Mouse (Mus musculus): ENCODE data around the gene Gm10337.

Gene Gm10337

GRCm38 (mm10) chr15:102517976-102518858 lies 14.7 kb downstream of the Gm10337 start, which contains the start of gene Tarbp2:
Tarbp2 (plus strand) TSS chr15:102518192.
- DNase-seq (ENCODE audit: low spot score): peak; percentile 99

DNA sequence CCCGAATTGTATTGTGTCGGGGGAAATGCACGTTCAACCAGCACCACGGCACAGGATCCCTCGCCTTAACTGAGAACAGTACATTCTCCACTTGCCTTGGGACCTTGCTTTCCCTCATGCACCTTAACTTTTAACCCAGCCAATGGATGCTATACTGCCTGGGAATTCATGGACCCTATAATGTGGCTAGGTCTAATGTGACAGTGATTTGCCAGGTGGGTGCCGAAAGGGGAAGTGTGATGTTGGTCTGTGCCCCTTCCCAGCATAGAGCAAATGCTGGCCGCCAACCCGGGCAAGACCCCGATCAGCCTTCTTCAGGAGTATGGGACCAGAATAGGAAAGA lies 15.3 kb downstream of the Gm10337 start:
- DNase-seq (ENCODE audit: low spot score): no peak

- DNase-seq (ENCODE audit: low spot score): no peak
Observed at GRCm38 (mm10) chr15:102519211-102520141, 16.0 kb downstream of the Gm10337 start.

GRCm38 (mm10) chr15:102520416-102520815 lies 16.9 kb downstream of the Gm10337 start:
- no peak for DNase-seq (ENCODE audit: low spot score)

- no peak for DNase-seq (ENCODE audit: low spot score)
Observed at GRCm38 (mm10) chr15:102521480-102521879, 18.0 kb downstream of the Gm10337 start.

GRCm38 (mm10) chr15:102524892-102525485 lies 21.5 kb downstream of the Gm10337 start, which contains the start of gene Npff:
Npff (minus strand) TSS chr15:102524942.
- DNase-seq (ENCODE audit: low spot score): peak; percentile 73

- DNase-seq (ENCODE audit: low spot score): peak; percentile 54
Observed at GRCm38 (mm10) chr15:102526111-102527002, 22.8 kb downstream of the Gm10337 start.

GRCm38 (mm10) chr15:102527936-102528335 lies 24.4 kb downstream of the Gm10337 start:
- DNase-seq (ENCODE audit: low spot score): peak; percentile 15

DNA sequence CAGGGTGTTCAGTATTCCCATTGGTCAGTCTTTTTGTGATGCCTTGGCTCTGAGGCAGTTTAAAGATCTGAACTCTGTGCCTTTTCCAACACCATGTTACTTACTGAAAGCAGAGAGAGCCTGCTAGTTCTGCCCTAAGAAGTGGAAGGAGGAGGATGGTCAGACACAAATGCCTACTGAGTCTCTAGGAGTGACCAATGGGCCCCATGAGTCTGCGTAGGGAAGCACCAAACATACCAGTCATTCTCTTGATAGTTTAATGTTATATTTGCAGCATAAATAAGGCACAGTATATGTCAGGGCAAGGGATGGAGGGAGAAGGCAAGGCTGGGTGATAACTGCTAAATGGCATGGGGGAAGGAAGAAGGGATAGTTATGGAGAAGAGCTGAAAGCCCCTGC lies 24.9 kb downstream of the Gm10337 start:
- DNase-seq (ENCODE audit: low spot score): no peak

- no peak for DNase-seq (ENCODE audit: low spot score)
Observed at GRCm38 (mm10) chr15:102530566-102530965, 27.0 kb downstream of the Gm10337 start.

DNA sequence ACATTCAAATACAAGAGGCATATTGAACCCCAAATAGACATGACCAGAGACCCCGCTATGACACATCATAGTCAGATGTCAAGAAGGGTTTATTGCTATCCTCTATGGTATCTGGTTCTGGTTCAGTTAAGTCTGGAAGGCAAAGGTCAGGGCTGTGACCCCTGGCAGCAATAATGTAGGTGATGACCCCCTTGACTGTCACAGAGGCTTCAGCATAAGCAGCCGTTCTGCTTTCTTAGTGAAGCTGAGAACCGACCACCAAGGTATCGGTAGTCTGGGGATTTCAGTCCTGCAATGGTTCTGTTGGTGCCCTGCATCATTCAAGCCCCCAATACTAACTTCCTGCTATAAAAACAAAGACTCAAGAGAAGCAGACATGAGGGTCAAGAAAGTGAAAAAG lies 28.1 kb downstream of the Gm10337 start:
- DNase-seq (ENCODE audit: low spot score): no peak

DNA sequence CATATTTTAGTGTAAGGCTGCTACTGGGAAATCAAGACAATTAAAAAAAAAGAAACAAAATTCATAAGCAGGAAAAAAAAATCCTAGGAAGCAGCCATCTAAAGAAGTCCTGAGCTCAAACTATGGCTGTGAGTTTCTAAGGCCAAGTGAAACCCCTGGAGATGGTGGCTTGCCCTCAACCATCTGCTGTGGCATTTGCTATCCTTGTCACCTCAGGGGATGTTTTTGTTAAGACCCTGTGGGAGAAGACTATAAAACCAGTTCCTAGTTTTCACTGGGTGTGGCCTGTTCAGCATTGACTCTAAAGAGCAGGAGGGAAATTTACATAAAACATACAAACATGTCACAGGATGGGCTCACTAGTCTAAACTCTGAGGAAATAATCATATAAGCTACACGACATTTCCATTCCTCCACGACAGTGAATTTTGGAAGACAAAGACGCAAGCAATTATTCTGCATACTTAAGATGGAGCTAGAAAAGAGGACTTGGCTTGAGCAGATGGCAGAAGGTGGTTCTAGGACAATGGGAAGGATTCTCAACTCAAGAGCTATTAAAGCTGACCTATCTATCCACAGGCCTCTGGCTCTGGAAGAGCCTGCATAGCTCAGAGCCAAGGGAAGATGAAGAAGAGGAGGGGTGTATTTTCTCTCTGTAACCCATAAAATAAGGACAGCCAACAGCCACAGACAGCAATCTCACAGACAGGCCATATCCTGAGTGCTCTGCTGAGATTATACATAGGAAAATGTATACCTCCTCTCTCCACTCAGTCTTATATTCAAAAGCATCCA lies 28.8 kb downstream of the Gm10337 start:
- DNase-seq (ENCODE audit: low spot score): no peak

DNA sequence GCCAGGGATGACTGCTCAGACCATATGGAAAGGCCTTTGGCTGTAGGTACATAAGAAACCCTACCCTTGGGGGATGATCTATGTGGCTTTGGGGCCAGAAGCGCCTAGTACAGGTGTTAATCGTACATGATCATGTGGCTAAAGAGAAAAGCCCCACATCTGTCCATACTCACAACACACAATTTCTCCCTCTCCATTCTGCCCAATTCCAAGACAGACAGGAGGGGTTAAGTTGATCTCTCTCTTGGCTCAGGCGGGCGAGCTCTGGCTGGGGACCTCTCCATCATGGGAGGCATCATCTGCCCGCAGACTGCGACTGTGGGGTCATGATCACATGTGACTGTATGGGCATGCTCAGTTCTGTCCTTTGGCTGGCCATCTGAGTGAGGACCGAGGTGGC lies 30.4 kb downstream of the Gm10337 start:
- DNase-seq (ENCODE audit: low spot score): no peak

DNA sequence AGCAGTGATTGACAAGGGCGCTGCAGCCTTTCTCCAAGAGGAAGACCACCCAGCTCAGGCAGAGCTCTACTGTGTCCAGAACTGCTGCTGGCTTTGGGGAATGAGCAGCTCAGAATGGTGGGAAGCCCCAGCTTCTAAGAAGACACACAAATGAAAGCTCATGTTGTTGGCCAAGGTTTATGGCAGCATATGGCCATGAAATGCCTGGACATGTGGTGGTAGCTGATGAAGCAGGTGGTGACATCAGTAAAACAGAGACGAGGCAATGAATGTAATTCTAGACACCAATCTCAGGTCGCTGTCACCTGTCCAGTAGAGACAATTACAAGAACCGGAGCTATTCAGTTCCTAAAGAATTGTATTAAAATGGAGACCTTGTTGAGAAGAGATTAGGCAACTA lies 41.3 kb downstream of the Gm10337 start:
- DNase-seq (ENCODE audit: low spot score): no peak

DNA sequence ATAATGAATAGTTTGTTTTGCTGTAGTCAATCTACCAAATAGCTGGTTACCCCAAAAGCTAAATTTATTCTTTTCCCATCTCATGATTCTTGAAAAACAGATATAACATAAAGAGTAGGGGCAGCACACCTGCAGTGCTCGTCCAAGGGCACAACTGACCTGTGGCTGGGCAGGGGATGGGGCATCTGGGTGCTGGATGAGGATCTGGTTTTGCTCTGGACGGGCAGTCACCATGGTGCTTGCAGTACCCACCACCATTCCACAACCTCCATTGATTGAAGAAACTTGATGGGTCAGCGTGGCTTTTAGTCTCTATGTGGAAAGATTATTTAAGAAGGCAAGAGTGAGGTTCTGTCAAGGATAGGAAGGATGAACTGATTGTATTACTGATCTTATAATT lies 42.7 kb downstream of the Gm10337 start:
- DNase-seq (ENCODE audit: low spot score): no peak

DNA sequence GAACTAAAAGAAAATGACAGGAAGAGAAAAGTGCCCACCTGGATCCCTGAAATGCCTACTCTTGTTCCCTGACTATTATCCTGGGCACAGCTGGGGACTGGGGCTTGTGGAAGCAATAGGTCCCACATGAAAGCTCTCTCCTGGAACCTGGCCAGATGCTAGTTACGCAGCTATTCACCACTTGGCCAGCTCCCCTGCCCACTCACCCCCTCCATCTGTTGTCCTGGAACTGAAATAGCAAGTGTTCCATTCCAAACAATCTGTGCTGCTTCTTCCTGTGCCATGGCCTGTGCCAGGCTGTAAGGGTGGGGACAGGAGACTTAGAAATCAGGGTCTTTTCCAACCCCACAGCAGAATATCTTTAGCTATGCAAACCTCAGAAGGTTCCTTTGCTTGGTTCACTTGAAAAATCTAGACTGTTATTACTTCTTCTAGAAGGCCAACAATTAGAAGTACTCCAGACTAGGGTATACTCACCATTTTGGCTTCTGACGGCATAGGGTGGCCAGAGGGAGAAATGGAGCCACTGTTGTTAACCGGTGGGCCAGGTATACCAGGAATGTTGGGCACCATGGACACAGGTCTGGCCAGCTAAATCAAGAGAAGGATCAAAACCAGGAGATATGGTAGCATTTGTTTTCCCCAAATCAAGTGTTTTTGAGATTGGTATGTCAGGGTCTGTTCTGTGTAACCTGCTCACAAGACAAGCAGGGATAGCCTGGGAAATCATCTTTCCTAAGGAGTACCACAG lies 43.3 kb downstream of the Gm10337 start:
- no peak for DNase-seq (ENCODE audit: low spot score)

DNA sequence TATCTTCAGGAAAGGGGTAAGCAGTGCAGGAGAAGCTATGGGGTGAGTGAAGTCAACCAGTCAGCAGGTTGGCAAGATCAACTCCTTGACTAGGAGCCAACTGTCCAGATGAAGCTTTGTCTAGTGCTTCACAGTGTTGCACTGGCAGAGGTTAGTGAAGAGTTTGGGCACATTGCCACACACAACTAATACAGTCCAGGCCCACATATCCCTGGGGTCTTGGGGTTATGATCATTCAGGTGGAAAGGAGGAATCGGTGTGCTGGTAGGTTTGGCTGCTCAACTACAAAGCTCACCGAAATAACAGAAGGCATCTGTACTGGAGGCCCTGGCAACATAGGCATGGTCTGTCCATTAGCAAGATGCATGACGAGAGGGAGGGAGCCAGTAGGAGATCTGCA lies 44.0 kb downstream of the Gm10337 start:
- no peak for DNase-seq (ENCODE audit: low spot score)

DNA sequence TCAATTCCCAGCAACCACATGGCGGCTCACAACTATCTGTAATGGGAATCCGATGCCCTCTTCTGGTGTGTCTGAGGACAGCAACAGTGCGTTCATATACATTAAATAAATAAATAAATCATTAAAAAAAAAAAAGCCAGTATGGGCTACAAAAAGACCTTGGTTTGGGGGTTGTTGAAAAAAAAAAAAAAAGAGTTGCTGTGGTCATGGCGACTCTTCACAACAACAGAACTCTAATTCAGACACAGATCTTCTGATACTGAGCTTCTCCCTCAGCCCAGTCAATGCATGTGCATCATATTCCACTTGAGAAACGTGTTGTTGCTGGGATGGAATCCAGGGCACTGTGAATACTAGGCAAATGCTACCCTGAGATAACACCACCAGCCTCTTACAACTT lies 49.1 kb downstream of the Gm10337 start:
- no peak for DNase-seq (ENCODE audit: low spot score)

Data from T-cell, adult 2 months (primary cell).